Mouse (Mus musculus): Measurements from ENCODE around the gene Pfn1. TPM values are rescaled to one million over a fixed set of nuclear protein-coding genes. Genes with fewer than 3 reads are reported as not detected.

Gene Pfn1
- polyA plus RNA-seq, 1 experiment from 2014 or later = 1,399 TPM

- H3K9me3 ChIP-seq (ENCODE audit: control insufficient read depth, low read length) = no peaks in the 10 kb centered on the region
- peak overlapping the region; percentile 60 for H3K4me3 ChIP-seq (ENCODE audit: low read depth, low read length)
- H3K4me2 ChIP-seq (ENCODE audit: low read depth) = peak overlapping the region; percentile 98
- peaks cover 8% of the 10 kb centered on the region; the same call in 1 of the 2 replicates for H3K4me1 ChIP-seq (ENCODE audit: control insufficient read depth, insufficient read depth, low read length)
- peak overlapping the region; percentile 93 for H3K27ac ChIP-seq (ENCODE audit: low read depth, low read length)
- H3K9ac ChIP-seq (ENCODE audit: low read length) = peak overlapping the region; percentile 74
- under 1% methylated on average over 30 of the region's 31 CpGs for WGBS
- no peaks in the 10 kb centered on the region for H3K27me3 ChIP-seq (ENCODE audit: control insufficient read depth, insufficient read depth, low read length)
- DNase-seq (ENCODE audit: low spot score) = peak; percentile 80
- ATAC-seq (ENCODE audit: insufficient read depth, low FRiP score, low TSS enrichment) = no peak; the same call in none of the 2 replicates
- H3K36me3 ChIP-seq (ENCODE audit: control insufficient read depth, insufficient read depth, low read length) = peaks cover 4% of the 10 kb centered on the region; the same call in 1 of the 2 replicates
Observed at GRCm38 (mm10) chr11:70669582-70670345, 15.3 kb upstream of the Pfn1 start.

GRCm38 (mm10) chr11:70668771-70669505 lies 14.5 kb upstream of the Pfn1 start, which contains the start of gene Spag7:
Gene Spag7 (minus strand): TSS chr11:70669416.
- DNase-seq (ENCODE audit: low spot score) = peak; percentile 97
- Histone ChIP-seq H3K4me2 (ENCODE audit: low read depth) (peak within 1 kb of the TSS; percentile 98), H3K9me3 (ENCODE audit: control insufficient read depth, low read length) (no peaks in the 10 kb centered on the region), H3K4me3 (ENCODE audit: low read depth, low read length) (peak within 1 kb of the TSS; percentile 60), H3K4me1 (ENCODE audit: control insufficient read depth, insufficient read depth, low read length) (peaks cover 8% of the 10 kb centered on the region; the same call in 1 of the 2 replicates), H3K36me3 (ENCODE audit: control insufficient read depth, insufficient read depth, low read length) (peaks cover 8% of the 10 kb centered on the region; the same call in 1 of the 2 replicates), H3K9ac (ENCODE audit: low read length) (peak within 1 kb of the TSS; percentile 74), H3K27ac (ENCODE audit: low read depth, low read length) (peak within 1 kb of the TSS; percentile 93), H3K27me3 (ENCODE audit: control insufficient read depth, insufficient read depth, low read length) (no peaks in the 10 kb centered on the region)
- WGBS = under 1% methylated on average over 44 of the region's 44 CpGs
- ATAC-seq (ENCODE audit: insufficient read depth, low FRiP score, low TSS enrichment) = peak; percentile 95

- peak overlapping the region; percentile 49 for H3K9ac ChIP-seq (ENCODE audit: low read length)
- no peaks in the 10 kb centered on the region for H3K9me3 ChIP-seq (ENCODE audit: control insufficient read depth, low read length)
- H3K4me3 ChIP-seq (ENCODE audit: low read depth, low read length) = peak overlapping the region; percentile 60
- under 1% methylated on average over 15 of the region's 15 CpGs for WGBS
- peak overlapping the region; percentile 93 for H3K27ac ChIP-seq (ENCODE audit: low read depth, low read length)
- peak; percentile 40 for ATAC-seq (ENCODE audit: insufficient read depth, low FRiP score, low TSS enrichment)
- peak overlapping the region; percentile 79 for H3K4me2 ChIP-seq (ENCODE audit: low read depth)
- no peak for DNase-seq (ENCODE audit: low spot score)
- no peaks in the 10 kb centered on the region for H3K27me3 ChIP-seq (ENCODE audit: control insufficient read depth, insufficient read depth, low read length)
- peaks cover 8% of the 10 kb centered on the region; the same call in 1 of the 2 replicates for H3K36me3 ChIP-seq (ENCODE audit: control insufficient read depth, insufficient read depth, low read length)
- H3K4me1 ChIP-seq (ENCODE audit: control insufficient read depth, insufficient read depth, low read length) = peaks cover 8% of the 10 kb centered on the region; the same call in 1 of the 2 replicates
Observed at GRCm38 (mm10) chr11:70668335-70668770, 13.9 kb upstream of the Pfn1 start.

DNA sequence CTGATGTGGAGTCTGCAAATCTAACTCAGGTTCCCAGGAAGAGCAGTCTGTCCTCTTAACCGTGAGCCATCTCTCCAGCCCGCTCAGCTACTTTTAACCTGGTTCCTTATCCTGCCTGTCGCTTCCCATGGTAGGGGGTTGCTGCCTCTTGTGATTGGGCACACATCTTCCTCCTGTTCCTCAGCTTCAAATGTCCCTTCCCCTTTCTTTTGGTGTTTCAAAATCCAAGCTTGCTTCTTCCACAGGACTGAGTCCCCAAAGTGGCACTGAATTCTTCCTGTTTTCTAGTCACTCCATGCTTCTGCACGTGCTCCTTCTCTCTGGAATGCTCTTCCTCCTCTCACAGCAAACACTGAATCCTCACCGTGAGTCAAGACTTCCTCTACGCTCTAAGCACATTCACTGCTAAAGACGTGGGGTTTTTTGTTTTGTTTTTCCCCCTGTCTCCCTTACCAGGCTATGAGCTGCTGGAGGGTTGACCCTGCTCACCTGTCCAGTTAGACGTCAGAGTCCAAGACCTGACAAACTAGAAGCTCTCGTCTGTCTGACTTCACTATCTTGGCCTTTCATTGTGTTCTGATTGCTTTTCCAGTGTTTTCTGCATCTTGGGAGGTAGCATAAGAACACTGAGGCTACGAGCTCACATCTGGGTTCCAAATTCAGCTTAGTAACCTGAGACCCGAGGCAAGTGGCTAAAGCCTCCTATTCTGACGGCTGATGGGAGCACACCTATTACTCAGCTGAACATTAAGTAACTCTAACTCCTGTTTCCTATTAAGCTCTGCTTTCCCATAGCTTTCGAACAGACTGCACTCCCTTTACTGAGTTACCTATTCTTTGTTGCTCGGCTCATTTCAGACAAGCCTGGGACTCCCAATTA lies 13.1 kb upstream of the Pfn1 start:
- DNase-seq (ENCODE audit: low spot score) = no peak
- Histone ChIP-seq H3K27me3 (ENCODE audit: control insufficient read depth, insufficient read depth, low read length) (no peaks in the 10 kb centered on the region), H3K4me2 (ENCODE audit: low read depth) (peak overlapping the region; percentile 79), H3K9ac (ENCODE audit: low read length) (no peak overlapping the region), H3K4me3 (ENCODE audit: low read depth, low read length) (peak overlapping the region; percentile 60), H3K4me1 (ENCODE audit: control insufficient read depth, insufficient read depth, low read length) (peaks cover 8% of the 10 kb centered on the region; the same call in 1 of the 2 replicates), H3K36me3 (ENCODE audit: control insufficient read depth, insufficient read depth, low read length) (peaks cover 13% of the 10 kb centered on the region; the same call in 1 of the 2 replicates), H3K9me3 (ENCODE audit: control insufficient read depth, low read length) (no peaks in the 10 kb centered on the region), H3K27ac (ENCODE audit: low read depth, low read length) (peak overlapping the region; percentile 93)
- no peak for ATAC-seq (ENCODE audit: insufficient read depth, low FRiP score, low TSS enrichment)
- WGBS = 73% methylated on average over 14 of the region's 14 CpGs

GRCm38 (mm10) chr11:70666687-70667086 lies 12.2 kb upstream of the Pfn1 start:
- Histone ChIP-seq H3K27ac (ENCODE audit: low read depth, low read length) (no peak overlapping the region), H3K4me3 (ENCODE audit: low read depth, low read length) (no peak overlapping the region), H3K9ac (ENCODE audit: low read length) (no peak overlapping the region), H3K27me3 (ENCODE audit: control insufficient read depth, insufficient read depth, low read length) (no peaks in the 10 kb centered on the region), H3K9me3 (ENCODE audit: control insufficient read depth, low read length) (no peaks in the 10 kb centered on the region), H3K4me1 (ENCODE audit: control insufficient read depth, insufficient read depth, low read length) (peaks cover 8% of the 10 kb centered on the region; the same call in 1 of the 2 replicates), H3K36me3 (ENCODE audit: control insufficient read depth, insufficient read depth, low read length) (peaks cover 14% of the 10 kb centered on the region; the same call in 1 of the 2 replicates), H3K4me2 (ENCODE audit: low read depth) (no peak overlapping the region)
- 94% methylated on average over 8 of the region's 8 CpGs for WGBS
- DNase-seq (ENCODE audit: low spot score) = no peak
- ATAC-seq (ENCODE audit: insufficient read depth, low FRiP score, low TSS enrichment) = no peak

- Histone ChIP-seq H3K9ac (ENCODE audit: low read length) (no peak overlapping the region), H3K4me2 (ENCODE audit: low read depth) (no peak overlapping the region), H3K4me3 (ENCODE audit: low read depth, low read length) (no peak overlapping the region), H3K27ac (ENCODE audit: low read depth, low read length) (no peak overlapping the region), H3K27me3 (ENCODE audit: control insufficient read depth, insufficient read depth, low read length) (no peaks in the 10 kb centered on the region), H3K9me3 (ENCODE audit: control insufficient read depth, low read length) (no peaks in the 10 kb centered on the region), H3K4me1 (ENCODE audit: control insufficient read depth, insufficient read depth, low read length) (0 out of 2 replicates have a peak, but pooled peaks cover 4% of the 10 kb centered on the region), H3K36me3 (ENCODE audit: control insufficient read depth, insufficient read depth, low read length) (peaks cover 14% of the 10 kb centered on the region; the same call in 1 of the 2 replicates)
- no peak for DNase-seq (ENCODE audit: low spot score)
- ATAC-seq (ENCODE audit: insufficient read depth, low FRiP score, low TSS enrichment) = no peak
- 93% methylated on average over 9 of the region's 9 CpGs for WGBS
Observed at GRCm38 (mm10) chr11:70664741-70665140, 10.3 kb upstream of the Pfn1 start.

DNA sequence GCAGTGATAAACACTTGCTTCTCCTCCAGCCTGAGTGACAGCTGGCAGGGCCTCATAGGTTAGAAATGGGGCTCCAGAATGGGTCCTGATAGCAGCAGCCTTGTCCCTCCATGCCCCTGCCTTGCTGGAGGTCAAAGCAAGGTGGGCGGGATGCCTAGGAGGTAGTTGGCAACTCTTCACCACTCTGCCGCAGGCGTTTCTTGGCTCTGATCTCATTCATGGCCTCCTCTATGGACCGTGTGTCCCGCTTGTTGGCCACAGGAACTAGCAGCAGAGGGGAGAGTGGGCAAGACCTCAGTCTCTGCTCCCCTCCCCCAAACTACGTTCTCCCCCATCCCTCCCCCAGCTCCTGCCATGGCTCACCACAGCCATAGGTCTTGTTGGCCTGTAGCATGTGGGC lies 9.5 kb upstream of the Pfn1 start:
- Histone ChIP-seq H3K27ac (ENCODE audit: low read depth, low read length) (no peak overlapping the region), H3K9ac (ENCODE audit: low read length) (no peak overlapping the region), H3K36me3 (ENCODE audit: control insufficient read depth, insufficient read depth, low read length) (peaks cover 14% of the 10 kb centered on the region; the same call in 1 of the 2 replicates), H3K4me1 (ENCODE audit: control insufficient read depth, insufficient read depth, low read length) (0 out of 2 replicates have a peak, but pooled peaks cover 4% of the 10 kb centered on the region), H3K27me3 (ENCODE audit: control insufficient read depth, insufficient read depth, low read length) (no peaks in the 10 kb centered on the region), H3K4me3 (ENCODE audit: low read depth, low read length) (no peak overlapping the region), H3K4me2 (ENCODE audit: low read depth) (no peak overlapping the region), H3K9me3 (ENCODE audit: control insufficient read depth, low read length) (no peaks in the 10 kb centered on the region)
- ATAC-seq (ENCODE audit: insufficient read depth, low FRiP score, low TSS enrichment) = no peak
- 93% methylated on average over 6 of the region's 6 CpGs for WGBS
- DNase-seq (ENCODE audit: low spot score) = no peak

DNA sequence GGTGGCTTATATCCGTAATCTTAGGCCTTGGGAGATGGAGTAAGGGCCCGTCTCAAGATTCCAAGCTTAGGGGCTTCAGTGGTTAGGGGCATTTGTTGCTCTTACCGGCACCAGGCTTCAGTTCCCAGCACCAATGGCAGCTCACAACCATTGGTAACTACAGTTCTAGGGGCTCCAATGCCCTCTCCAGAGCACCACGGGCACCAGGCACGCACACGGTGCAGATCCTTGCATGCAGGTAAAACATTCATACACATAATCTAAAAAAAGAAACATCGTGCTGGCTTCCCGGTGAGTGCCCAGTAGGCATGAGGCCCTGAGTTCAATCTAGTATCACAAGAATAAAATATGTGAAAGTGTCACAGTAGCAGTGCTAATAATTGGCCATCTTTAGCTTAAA lies 8.7 kb upstream of the Pfn1 start:
- peaks cover 14% of the 10 kb centered on the region; the same call in 1 of the 2 replicates for H3K36me3 ChIP-seq (ENCODE audit: control insufficient read depth, insufficient read depth, low read length)
- no peak overlapping the region for H3K4me2 ChIP-seq (ENCODE audit: low read depth)
- 93% methylated on average over 8 of the region's 8 CpGs for WGBS

More for the DNA sequence above, 8.7 kb upstream of the Pfn1 start:
- ATAC-seq (ENCODE audit: insufficient read depth, low FRiP score, low TSS enrichment) (no peak), DNase-seq (ENCODE audit: low spot score) (no peak)
- no peak overlapping the region for H3K9ac ChIP-seq (ENCODE audit: low read length)
- H3K27ac ChIP-seq (ENCODE audit: low read depth, low read length) = no peak overlapping the region
- H3K4me1 ChIP-seq (ENCODE audit: control insufficient read depth, insufficient read depth, low read length) = 0 out of 2 replicates have a peak, but pooled peaks cover 4% of the 10 kb centered on the region
- H3K27me3 ChIP-seq (ENCODE audit: control insufficient read depth, insufficient read depth, low read length) = no peaks in the 10 kb centered on the region
- H3K4me3 ChIP-seq (ENCODE audit: low read depth, low read length) = no peak overlapping the region
- H3K9me3 ChIP-seq (ENCODE audit: control insufficient read depth, low read length) = no peaks in the 10 kb centered on the region

All from neural tube, embryonic 11.5 days (tissue).